Mouse (Mus musculus) kidney, postnatal 25 days (tissue): ENCODE data around the gene Fnbp1.
"Not testable (repeated sequence)": the region's sequence is repeated elsewhere in the genome, so short reads cannot be mapped to it uniquely, and the experiment has no call there.

Experiments
- DNase-seq, 2 experiments: peaks; one replicate each; pipeline ENCODE4 v3.0.0; 2021; ENCODE audit warnings: mixed read lengths in 2 of 2

The Fnbp1 gene

DNA sequence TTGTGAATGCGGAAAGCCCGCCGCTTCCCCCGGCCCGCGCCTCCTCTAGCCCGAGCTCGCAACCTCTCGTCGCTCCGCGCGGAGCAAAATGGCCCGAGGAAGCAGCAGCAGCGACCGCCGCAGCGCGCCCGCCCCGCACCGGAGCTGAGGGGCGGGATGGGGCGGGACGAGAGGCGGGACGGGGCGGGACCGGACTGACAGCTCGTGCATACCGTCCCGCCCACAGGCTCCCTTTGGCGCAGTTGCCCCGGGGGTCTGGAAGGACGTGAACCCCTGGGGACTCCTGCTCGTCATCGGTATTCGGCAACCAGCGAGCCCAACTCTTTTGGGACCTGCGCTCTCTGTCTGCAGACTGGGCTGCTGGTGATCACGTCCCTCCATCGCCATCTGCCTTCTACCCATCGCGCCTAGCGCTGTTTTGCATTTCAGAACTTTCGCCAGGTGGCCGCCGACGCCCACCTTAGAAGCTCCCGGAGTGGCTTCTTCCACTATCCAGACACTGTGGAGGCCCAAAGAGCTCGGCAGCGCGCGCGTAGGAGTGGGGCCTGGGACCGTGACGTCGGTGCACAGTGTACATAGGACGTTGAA, at the start of gene Fnbp1:
Fnbp1 (minus strand) TSS at position 142 of the 588 bp plus-strand sequence.
- peak; percentile 87 to 93 for DNase-seq

DNA sequence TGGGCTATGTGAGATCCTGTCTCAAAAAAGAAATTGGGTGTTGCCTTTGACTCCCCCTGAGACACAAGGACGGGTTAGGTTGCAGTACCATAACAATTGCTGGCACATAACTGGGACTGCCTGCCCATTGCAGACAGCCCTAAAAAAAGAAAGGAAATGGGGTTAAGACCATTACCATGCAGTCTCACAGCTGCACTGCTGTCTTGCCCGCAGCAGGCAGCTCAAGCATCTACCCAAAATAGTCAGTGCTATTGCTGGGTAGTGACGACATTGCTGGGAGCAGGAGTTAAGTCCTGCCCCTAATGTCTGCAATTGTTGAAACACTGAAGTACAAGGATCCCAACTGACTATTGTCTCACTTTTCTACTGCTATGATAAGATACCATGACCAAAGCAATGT, 47.8 kb upstream of the Fnbp1 start:
- DNase-seq: no peak

DNA sequence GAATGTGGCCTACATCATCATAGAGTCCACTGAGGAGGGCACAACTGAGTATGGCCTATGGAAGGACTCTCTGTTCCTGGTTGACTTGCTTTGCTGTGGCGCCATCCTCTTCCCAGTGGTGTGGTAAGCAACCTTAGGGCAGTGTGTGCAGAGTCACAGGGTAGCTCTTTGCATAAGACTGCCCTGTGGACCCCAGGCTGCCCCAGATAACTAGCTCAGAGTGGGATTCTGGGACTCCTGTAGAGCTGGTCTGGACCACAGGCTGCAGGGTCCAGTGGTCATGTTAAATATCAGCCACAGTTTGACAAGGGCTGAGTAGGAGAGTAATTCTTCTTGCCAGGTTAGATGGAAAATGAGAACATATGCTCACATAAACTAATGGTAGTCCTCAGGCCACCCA, 46.9 kb upstream of the Fnbp1 start:
- peak; percentile 22 to 80 for DNase-seq

DNA sequence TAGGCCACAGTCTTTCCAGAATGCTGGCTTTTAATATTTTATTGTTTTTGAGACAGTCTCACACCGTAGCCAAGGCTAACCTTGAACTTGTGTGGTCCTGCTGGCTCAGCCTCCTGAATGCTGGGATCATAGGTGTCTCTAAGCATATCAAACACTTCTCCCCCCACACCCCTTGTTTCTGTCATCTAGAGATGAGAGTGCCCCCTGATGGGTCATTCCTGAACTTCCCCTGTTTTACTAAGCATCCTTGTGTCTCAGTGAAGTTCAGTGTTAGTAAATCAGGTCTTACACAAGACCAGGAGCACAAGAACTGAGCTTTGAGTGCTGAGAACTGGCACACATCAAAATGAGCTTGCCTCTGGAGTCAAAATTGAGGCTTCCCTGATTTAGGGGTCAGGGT, 42.0 kb upstream of the Fnbp1 start:
- peak in 1 of 2 experiments; percentile 38 for DNase-seq

DNA sequence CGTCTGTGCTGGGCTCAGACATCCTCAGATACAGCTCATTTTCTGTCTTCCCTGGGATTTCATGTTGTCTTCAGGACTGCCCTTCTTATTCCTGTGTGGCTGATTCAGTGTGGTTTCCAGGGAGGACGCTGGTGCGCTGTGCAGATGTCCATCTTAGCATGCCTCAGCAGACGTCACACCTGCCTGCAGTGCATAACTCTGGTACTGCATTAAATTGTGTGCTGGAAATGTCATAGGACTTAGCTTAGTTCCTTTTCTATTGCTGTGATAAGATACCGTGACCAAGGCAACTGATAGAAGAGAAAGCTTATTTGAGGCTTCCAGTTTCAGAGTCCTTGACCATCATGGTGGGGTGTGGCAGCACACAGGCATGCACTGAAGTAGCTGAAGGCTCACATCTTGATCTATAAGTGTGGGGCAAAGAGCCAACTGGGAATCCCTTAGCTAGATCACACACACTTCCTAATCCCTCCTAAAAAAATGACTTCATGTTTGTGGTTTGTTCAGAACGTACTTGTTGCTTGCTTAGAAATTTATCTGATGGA, 41.0 kb upstream of the Fnbp1 start:
- DNase-seq: no peak

DNA sequence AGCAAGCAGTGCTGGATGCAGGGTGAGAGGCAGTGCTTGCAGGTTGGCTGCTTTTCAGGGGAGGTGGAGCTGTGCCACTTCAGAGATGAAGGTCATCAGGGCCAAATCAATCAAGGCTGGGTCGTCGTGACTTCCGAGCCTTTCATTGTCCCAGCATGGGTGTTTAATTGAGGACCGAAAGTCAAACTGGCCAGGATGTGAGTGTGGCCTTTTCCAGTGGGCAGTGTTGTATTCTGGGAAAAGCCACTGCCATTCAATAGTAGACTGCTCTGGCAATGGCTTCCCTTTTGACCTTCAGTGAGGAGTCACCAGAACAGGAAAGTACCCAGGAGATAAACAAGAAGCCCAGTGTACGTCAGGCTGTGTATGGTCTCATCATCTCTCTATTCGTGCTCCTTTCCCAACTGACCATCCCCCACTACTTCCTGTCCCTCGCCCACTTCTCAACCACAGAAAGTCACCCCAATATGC, 38.3 kb upstream of the Fnbp1 start:
- peak in 1 of 2 experiments; percentile 8 for DNase-seq

DNA sequence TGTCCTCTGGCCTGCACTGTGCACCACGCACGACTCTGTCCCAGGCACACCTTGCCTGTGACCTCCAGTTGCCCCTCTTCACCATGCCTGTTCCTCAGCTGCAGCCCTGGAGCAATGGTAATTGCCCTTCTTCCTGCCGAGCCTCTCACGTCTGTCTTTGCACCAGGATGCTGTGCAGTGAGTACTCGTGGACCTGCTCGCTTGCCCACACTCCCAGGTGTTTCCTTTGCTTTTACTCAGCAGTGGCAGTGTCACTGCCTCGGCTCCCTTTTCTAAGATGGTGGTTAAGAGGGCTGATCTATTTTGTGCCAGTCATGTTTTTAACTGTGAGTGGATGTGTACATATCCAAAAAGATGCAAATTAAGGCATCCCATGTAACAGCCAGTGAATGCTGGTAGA, 37.7 kb upstream of the Fnbp1 start:
- no peak for DNase-seq

DNA sequence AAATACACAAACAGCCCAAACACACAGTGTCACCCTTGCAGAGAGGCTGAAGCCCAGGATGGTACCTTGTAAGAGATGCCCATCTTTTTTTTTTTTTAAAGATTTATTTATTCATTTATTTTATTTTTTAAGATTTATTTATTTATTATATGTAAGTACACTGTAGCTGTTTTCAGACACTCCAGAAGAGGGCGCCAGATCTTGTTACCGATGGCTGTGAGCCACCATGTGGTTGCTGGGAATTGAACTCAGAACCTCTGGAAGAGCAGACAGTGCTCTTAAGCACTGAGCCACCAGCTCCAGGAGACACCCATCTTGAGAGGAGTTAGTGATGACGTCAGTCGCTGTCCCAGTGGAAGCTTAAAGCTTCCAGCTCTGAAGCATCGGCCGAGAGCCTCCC, 36.8 kb upstream of the Fnbp1 start:
- DNase-seq: peak in 1 of 2 experiments; percentile 59

DNA sequence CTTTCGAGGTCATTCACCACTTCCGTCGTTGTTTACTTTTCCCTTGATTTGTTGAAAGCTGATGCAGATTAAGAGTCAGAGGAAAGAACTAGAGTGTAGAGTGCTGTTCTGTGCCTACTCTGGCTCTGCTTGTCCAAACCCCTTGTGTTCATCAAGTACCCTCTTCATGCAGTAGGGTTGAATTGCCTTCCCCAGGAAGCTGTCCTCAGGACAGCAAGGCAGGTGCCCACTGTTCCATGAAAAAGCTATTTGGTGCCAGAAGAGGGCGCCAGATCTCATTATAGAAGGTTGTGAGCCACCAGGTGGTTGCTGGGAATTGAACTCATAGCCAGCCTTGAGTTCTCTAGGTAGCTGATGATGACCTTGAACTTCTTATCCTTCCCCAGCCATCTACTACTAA, 31.5 kb upstream of the Fnbp1 start:
- DNase-seq: peak in 1 of 2 experiments; percentile 31

DNA sequence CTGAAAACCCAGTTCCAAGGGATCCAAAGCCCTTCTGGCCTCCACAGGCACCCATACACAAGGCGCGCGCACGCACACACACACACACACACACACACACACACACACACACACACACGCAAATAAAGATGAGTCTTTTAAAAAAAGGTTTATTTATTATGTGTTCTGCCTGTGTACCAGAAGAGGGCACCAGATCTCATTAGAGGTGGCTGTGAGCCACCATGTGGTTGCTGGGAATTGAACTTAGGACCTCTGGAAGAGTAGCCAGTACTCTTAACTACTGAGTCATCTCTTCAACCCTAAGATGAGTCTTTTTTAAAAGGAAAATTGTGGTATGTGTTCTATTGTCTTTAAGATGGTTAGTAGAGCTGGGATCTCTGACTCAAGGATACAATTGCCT, 30.7 kb upstream of the Fnbp1 start:
- DNase-seq: no peak

DNA sequence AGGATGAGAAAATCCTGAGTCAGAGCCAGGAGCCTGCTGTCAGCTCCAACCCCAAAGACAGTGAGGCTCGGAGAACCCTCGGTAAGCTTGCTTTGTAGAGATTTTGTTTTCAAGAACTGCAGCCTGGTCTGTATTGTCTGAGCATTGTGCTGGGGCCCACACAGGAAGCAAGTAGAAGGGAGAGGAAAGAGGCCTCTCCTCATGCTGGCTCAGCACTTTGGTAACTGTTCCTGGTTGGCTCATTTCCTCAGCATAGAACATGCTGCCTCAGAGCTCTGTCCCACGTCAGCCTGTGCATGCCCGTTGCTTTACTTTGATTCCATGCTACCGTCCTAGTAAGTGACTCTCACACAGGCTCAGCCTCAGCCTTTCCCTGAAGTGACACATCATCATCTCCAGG, 30.2 kb upstream of the Fnbp1 start:
- peak; percentile 46 to 64 for DNase-seq

DNA sequence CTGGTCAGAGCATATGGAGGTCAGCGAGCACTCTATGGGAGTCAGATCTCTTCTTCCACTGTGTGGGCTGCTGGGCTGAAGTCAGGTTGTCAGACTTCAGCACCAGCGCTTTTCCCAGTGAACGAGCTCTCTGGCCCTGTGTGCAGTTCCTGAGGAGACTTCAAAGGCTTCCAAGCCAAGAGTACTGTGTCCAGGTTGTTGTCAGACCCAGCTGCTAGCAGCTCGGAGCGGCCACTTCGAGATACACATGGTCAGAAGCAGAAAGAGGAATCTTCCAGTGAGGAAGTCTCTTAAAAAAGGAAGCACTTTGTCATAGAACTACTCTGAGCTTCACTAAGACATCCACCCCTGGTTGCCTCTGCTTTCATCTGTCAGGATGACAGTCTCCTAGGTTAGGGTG, 28.4 kb upstream of the Fnbp1 start:
- peak in 1 of 2 experiments; percentile 15 for DNase-seq

DNA sequence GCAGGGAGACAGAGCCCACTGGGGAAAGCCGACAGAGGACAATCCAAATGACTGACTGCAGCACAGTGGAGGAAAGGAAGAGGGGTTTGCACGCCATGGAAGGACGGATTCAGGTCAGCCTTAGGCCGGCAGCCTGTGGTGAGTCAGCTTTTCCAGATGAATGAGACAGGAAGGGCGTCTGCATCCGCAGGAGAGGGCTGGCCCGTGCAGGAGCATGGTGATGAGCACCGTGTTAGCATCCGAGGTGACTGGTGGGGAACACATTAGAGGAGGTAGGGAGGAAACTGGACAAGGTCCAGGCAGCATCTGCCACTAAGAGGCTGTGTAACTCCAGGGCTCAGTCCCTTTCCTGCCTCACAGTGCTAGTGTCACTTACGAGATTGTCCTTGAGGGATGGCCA, 27.2 kb upstream of the Fnbp1 start:
- DNase-seq: peak; percentile 46 to 82

DNA sequence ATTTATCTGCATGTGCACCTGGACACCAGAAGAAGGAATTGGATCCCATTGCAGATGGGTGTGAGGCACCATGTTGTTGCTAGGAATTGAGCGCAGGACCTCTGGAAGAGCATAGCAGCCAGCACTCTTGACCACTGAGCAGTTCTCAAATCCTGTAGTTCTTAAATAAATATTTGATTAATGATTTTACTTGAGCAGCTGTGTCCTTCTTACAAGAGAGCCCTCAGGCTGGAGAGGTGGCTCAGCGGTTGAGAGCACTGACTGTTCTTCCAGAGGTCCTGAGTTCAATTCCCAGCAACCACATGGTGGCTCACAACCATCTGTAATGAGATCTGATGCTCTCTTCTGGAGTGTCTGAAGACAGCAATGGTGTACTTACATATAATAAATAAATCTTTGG, 25.8 kb upstream of the Fnbp1 start:
- not testable (repeated sequence) for DNase-seq

DNA sequence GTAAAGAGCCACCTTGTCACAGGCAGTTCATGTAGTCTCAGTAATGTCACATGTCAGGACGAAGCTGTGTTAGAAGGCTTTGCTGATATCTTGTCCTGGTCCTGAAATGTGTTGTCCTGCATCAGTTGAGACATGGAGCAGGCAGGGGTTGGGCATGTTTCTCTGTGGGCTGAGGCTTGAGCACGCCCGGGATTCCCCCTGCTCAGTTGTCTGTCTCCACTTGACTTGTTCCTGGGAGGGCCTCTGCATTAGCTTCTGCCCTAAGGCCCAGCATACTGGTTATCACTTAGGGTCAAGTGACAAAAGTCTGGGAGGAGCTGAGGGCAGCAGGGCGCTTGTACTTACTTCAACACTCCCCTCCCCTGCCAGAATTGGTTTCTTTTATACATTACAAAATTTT, 23.7 kb upstream of the Fnbp1 start:
- no peak for DNase-seq

DNA sequence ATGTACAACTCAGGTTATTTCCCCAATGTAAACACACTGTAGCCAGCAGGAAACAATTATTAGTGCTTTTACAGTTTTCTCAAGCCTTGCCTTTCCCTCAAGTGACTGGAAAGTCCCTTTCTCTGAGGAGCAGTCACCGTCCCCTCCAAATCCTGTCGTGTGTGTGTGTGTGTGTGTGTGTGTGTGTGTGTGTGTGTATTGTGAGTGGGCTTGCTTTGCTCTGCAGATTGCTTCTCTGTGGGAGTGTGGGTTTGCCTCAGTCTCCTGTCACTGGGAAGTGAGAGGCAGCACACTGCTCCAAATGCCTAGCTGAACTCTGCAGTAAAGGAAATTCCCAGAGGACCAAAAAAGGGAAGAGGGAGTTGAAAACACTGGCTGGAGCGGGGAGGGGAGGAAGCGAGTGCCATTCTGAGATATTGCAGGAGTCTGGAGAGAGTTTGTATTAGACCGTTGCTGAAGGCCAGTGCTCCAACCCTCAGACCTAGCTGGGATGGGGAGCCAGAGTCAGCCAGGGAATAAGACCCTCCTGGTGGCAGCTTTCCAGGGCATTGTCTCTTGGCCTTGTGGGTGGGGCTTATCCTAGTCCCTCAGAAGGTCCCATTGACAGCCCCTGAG, 23.1 kb upstream of the Fnbp1 start:
- DNase-seq: peak; percentile 64 to 74

DNA sequence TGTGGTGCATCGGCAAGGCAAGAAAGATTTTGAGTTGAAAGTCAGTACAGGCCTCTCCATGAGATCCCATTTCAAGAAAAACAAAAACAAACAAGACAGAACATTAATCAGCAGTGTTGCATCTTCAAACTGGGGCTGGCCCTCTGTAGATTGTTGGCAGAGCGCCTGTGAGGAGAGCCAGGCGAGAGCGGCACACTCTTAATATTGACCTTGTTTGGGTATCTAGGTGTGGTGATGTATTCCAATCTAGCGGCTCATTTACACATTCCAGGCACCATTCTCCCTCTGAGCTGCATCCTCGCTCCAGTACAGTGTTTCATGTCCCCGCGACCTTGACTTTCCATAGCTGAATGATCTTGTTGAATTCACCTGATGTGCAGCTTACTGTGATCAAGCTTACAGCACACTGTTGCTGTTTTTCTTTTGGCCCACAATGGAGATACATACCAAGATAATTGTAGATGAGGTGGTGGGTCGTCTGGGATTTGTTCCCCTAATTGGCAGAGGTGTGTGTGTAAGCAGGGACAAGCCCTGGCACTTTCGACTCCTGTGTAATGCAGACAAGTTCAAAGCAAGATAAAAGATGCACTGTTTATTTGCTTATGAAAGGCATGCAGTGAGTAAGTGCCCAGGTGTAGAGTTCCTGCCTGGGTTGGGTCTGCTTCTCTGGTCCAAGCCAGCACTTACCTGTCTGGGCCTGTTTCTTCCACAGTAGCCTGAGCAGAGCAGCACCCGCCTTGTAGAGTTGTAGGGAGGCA, 21.7 kb upstream of the Fnbp1 start:
- peak; percentile 57 to 75 for DNase-seq

DNA sequence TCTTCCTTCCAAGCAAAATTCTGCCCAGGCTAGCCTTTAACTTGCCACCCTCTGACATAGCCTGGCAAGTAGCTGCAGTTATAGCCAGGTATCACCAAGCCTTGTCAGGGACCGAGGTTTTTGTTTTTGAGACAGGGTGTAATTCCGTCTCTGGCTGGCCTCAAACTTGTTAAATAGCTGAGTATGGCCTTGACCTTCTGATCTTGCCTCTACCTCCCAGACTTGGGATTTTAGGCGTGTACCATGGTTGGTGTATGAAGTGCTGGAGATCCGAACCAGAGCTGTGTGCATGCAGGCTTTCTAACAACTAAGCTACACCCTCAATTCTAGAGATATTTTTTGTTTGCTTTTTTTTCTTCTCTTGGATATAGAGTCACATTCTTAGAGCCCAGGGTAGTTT, 19.8 kb upstream of the Fnbp1 start:
- no peak for DNase-seq

DNA sequence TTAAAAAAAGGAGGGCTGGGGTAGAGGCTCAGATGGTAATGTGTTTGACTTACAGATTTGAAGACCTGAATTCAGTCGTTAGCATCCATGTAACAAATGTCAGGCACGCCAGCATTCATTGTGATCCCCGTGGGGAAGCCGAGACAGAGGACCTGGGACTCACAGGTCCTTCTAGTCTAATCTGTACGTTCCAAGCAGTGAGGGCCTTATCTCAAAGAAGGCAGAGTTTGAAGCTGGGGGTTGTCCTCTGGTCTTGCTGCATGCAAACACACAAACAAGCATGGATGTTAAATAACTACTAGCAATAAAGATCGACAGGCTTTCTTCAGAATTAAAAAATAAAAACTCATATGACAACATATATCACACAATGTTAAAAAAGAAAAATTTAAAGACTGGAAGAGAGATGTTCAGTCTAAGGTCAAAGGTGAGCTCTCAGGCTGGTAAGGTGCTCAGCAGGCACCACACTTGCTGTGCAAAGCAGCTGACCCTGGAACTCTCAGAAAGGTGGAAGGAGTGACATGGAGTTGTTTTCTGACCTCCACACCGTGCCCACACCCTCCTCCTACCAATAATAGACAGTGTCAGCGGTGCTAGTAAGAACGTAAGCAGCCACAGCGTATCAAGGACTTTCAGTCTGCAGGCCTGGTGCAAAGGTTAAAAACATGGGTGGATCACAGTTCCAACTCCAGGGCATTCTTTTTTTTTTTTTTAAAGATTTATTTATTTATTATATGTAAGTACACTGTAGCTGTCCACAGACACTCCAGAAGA, 18.5 kb upstream of the Fnbp1 start:
- peak; percentile 58 to 80 for DNase-seq

DNA sequence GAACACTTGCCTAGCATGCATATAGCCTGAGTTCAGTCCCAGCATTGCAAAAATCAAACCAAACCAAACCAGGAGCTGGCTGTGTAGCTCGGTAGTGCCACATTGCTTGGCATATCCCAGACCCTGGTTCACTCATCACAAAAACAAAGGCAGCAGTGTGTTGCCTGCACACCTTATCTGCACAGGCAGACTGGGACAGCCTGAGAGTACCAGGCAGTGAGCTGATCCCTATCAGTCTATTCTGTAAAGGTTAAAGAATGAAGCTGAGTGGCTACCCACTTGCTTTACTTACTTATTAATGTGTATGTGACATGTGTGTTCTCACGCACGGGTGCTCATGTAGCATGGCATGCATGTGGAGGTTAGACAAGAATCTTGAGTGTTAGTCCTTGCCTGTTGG, 15.0 kb upstream of the Fnbp1 start:
- DNase-seq: no peak

DNA sequence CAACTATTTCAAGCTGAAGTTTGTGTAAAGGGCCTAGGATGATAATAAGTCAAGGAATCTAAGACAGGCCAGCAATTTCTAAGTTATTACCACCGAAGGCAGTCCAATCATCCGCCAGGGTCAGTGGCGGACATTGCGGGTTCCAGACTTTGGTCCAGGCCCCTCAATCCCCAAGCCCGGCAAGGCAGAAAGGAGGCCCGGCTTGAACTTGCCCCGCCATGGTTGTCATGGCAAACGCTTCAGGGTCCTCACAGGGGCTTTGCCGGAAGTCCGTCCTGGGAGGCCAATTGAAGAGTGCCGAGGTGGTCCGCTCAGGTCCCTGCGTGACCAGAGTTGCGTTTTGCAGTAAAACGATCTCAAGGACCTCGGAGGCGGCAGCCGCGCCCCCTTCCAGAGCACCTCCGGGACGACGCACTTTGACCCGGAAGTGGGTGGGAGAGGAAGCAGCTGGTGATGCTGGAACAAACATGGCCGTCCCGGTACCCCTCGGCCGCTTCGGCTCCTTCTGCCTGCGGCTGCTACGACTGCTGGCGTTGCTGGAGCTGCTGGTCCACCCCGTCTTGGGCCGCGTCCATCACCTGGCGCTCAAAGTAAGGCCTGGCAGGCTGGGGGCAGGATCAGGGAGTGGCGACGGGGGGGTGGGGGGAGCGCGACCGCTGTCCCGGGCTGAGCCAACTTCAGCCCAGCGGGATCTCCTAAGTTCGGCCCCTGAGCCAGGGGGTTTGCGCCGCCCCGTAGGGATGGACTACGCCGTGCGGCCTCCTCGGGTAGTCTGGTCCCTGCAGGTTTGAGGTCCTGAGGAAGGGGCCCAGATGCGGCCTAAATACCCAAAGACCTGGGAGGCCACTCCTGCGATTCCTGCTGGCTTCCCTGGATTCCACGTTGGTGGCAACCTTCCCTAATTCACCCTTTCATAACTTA, 10.3 kb upstream of the Fnbp1 start, which contains the start of gene Gpr107:
Gpr107 (plus strand) TSS at position 425 of the 921 bp plus-strand sequence.
- DNase-seq: peak; percentile 88 to 93

DNA sequence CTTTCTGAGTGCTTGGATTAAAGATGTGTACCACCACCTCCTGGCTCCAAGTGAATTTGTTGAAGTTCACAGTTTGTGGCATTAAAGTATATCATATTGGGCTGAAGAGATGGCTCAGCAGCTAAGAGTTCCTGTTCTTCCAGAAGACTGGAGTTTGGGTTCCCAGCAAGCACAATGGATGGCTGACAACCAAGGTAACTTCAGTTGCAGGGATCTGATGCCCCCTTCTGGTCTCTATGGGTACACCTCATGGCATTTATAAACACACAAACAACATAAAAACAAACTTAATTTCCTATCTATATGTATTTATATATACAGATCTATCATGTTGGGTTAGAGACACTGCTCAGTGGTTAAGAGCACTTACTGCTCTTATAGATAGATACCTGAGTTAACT, 9.0 kb upstream of the Fnbp1 start:
- no peak for DNase-seq
